In genomic region chr7:120865832-120866231, GRCm38 (mm10) we compare ENCODE assay signal across 9 mouse cellular contexts. TPM values are rescaled to one million over a fixed set of nuclear protein-coding genes. Genes with fewer than 3 reads are reported as not detected.
DNase-seq lines count a peak whose midpoint lies in the region; ATAC-seq and TF ChIP-seq lines count a peak whose summit lies in the region.
"Had no signal": no experiment of that assay in that cellular context is flagged by ENCODE, and none has a peak within 500 bp of the region (broad histone marks: within the 10 kb centered on the region; RNA-seq: fewer than 3 reads in every experiment).

No protein-coding gene starts in this region.

- TF ChIP-seq POLR2A in heart, adult 2 months (IDR thresholded peaks at IDR 0.05; ENCODE audit: insufficient read depth, low read depth, low read length): no peak

- peaks cover 76% of the 10 kb centered on the region for H3K36me3 ChIP-seq in G1E (replicated peaks)
- H3K36me3 ChIP-seq in heart, adult 2 months (ENCODE audit: control insufficient read depth, insufficient read depth, low read length): peaks cover 4% of the 10 kb centered on the region

- peaks cover 92% of the 10 kb centered on the region for H3K4me1 ChIP-seq in G1E (ENCODE audit: insufficient read depth, low read depth, low read length)
- peaks cover 17% of the 10 kb centered on the region for H3K4me1 ChIP-seq in heart, adult 2 months (ENCODE audit: control insufficient read depth, insufficient read depth, low read length)

- H3K27ac ChIP-seq in heart, adult 2 months: peak overlapping the region; percentile 59

- no peak overlapping the region for H3K9ac ChIP-seq in heart, adult 2 months (ENCODE audit: low read depth, low read length)

- H3K9me3 ChIP-seq in G1E (replicated peaks): no peaks in the 10 kb centered on the region

- H3K4me3 ChIP-seq in G1E (ENCODE audit: low read depth, low read length): peak overlapping the region; percentile 48; the same call in 1 of the 2 replicates
- H3K4me3 ChIP-seq in heart, adult 2 months: no peak overlapping the region

- peak; percentile 17; the same call in 1 of the 2 replicates for ATAC-seq in G1E (ENCODE audit: extremely low read depth, insufficient number of reproducible peaks, low FRiP score, poor library complexity, severe bottlenecking)
- ATAC-seq in megakaryocyte progenitor cell, adult 5-6 weeks (replicated peaks; ENCODE audit: poor library complexity): peak; percentile 52

- peaks cover 1% of the 10 kb centered on the region; the same call in 1 of the 2 replicates for H3K79me2 ChIP-seq in heart, adult 2 months (replicated peaks; ENCODE audit: control insufficient read depth, insufficient read depth, low read length)

- TF ChIP-seq CTCF in G1E (IDR thresholded peaks at IDR 0.05; ENCODE audit: low read depth, low read length): no peak
- no peak for TF ChIP-seq CTCF in heart, adult 2 months (IDR thresholded peaks at IDR 0.05)

- 62% methylated on average over 4 of the region's 4 CpGs for WGBS in heart, adult 2 months

- no peaks in the 10 kb centered on the region for H3K27me3 ChIP-seq in G1E (ENCODE audit: insufficient read depth, low read length)
- no peaks in the 10 kb centered on the region for H3K27me3 ChIP-seq in heart, adult 2 months (ENCODE audit: control insufficient read depth, insufficient read depth, low read length)

- no peak for TF ChIP-seq EP300 in heart, adult 2 months (IDR thresholded peaks at IDR 0.05; ENCODE audit: insufficient read depth, low read depth, low read length)

- no peak for DNase-seq in G1E (ENCODE audit: low spot score)
- DNase-seq in adrenal gland, postnatal 10 days: peak; percentile 58
- peak; percentile 41 to 66 for DNase-seq in heart, adult 2 months
- DNase-seq in kidney, postnatal 14 days: peak; percentile 37
- DNase-seq in right cerebral cortex, adult 18-20 months: no peak
- DNase-seq in T-cell, adult 2 months (ENCODE audit: low spot score): no peak
- DNase-seq in retina, embryonic 14.5 days (ENCODE audit: low spot score): no peak

- intact Hi-C loops in heart, adult 2 months (cut with DNase I): no loop called here

RNA-seq across cellular contexts. Expression of gene Eef2k, which starts 23.2 kb away (rescaled TPM):
- total RNA-seq in G1E (2014; fragmentation: Nextera tagmentation): 62.3 and 72.9 TPM in 2 replicates
- 185 and 189 TPM in 2 replicates for total RNA-seq in G1E (2017)
- polyA plus RNA-seq in G1E (2012): 89.8 and 107 TPM in 2 replicates
- total RNA-seq in adrenal gland, postnatal 10 days (2021): 10 to 100 TPM; 24.4 to 33.4 TPM
- 10 to 100 TPM; 23.9 to 28.9 TPM for total RNA-seq in heart, adult 2 months (2021)
- 22.8 and 27.4 TPM in 2 replicates for polyA plus RNA-seq in heart, adult 2 months (2012; rRNA removed)
- total RNA-seq in megakaryocyte progenitor cell, adult 5-6 weeks (2015): 32.5 and 34.4 TPM in 2 replicates
- 80.5 and 85.0 TPM in 2 replicates for total RNA-seq in megakaryocyte progenitor cell, adult 5-6 weeks (2017)

RNA-seq across cellular contexts. Expression of gene Polr3e, which starts 51.7 kb away (rescaled TPM):
- total RNA-seq in G1E (2014; fragmentation: Nextera tagmentation) (18.0 and 21.3 TPM in 2 replicates), G1E (2017) (26.2 and 27.6 TPM in 2 replicates)
- polyA plus RNA-seq in G1E (2012): 31.1 and 36.5 TPM in 2 replicates
- 10 to 100 TPM; 22.5 to 23.8 TPM for total RNA-seq in adrenal gland, postnatal 10 days (2021)
- total RNA-seq in heart, adult 2 months (2021): 1 to 10 TPM; 8.0 to 8.3 TPM
- 6.1 and 8.5 TPM in 2 replicates for polyA plus RNA-seq in heart, adult 2 months (2012; rRNA removed)
- total RNA-seq in megakaryocyte progenitor cell, adult 5-6 weeks (2015): 14.0 and 15.1 TPM in 2 replicates
- 32.6 and 33.0 TPM in 2 replicates for total RNA-seq in megakaryocyte progenitor cell, adult 5-6 weeks (2017)

RNA-seq across cellular contexts. Expression of gene Gm5737, which starts 53.7 kb away (rescaled TPM):
- total RNA-seq in G1E (2014; fragmentation: Nextera tagmentation) (not detected in 2 replicates), G1E (2017) (not detected in 2 replicates)
- polyA plus RNA-seq in G1E (2012): not detected in 2 replicates
- total RNA-seq in adrenal gland, postnatal 10 days (2021): under 1 TPM; 0.33 to 0.39 TPM
- total RNA-seq in heart, adult 2 months (2021): under 1 TPM in 1 of 2 experiments, not detected in 1; 0.34 TPM
- 0.56 and 0.70 TPM in 2 replicates for polyA plus RNA-seq in heart, adult 2 months (2012; rRNA removed)
- total RNA-seq in megakaryocyte progenitor cell, adult 5-6 weeks (2015): not detected in 2 replicates
- not detected in 2 replicates for total RNA-seq in megakaryocyte progenitor cell, adult 5-6 weeks (2017)
- polyA plus RNA-seq: cortical plate, adult 2 months had no signal

Comparison
In these comparisons a context has a peak if more than half of its experiments do, and no peak if none do; other contexts are left out.
1. DNase-seq: peak in adrenal gland, postnatal 10 days (single experiment), heart, adult 2 months (2 of 2) and kidney, postnatal 14 days (single experiment); none in G1E (single experiment), right cerebral cortex, adult 18-20 months (single experiment), T-cell, adult 2 months (single experiment) and retina, embryonic 14.5 days (single experiment).